Mouse (Mus musculus) kidney, postnatal 4 days (tissue): Measurements from ENCODE around the gene Myh14.

Source experiments
- DNase-seq, 2 experiments: peaks; one replicate each; pipeline ENCODE4 v3.0.0; 2021; ENCODE audit warnings: mixed read lengths in 2 of 2

Gene Myh14

GRCm38 (mm10) chr7:44597666-44598065 lies 73.0 kb downstream of the Myh14 start:
- DNase-seq: no peak

GRCm38 (mm10) chr7:44596996-44597538 lies 73.6 kb downstream of the Myh14 start:
- DNase-seq: no peak

- DNase-seq: no peak
These were observed 74.6 kb downstream of the Myh14 start for GRCm38 (mm10) chr7:44596051-44596450.

GRCm38 (mm10) chr7:44595131-44595561 lies 75.5 kb downstream of the Myh14 start:
- no peak for DNase-seq

GRCm38 (mm10) chr7:44594291-44594690 lies 76.4 kb downstream of the Myh14 start:
- DNase-seq: no peak

GRCm38 (mm10) chr7:44593775-44594174 lies 76.9 kb downstream of the Myh14 start:
- DNase-seq: peak; percentile 94

- DNase-seq: no peak
These were observed 77.6 kb downstream of the Myh14 start for GRCm38 (mm10) chr7:44593051-44593450.

GRCm38 (mm10) chr7:44591348-44592116 lies 79.1 kb downstream of the Myh14 start:
- DNase-seq: no peak

GRCm38 (mm10) chr7:44590402-44591347 lies 80.0 kb downstream of the Myh14 start, which contains the start of gene Kcnc3:
Gene Kcnc3, plus strand, starts transcription at chr7:44590664.
- DNase-seq: peak; percentile 88 to 95

- DNase-seq: peak in 1 of 2 experiments; percentile 49
These were observed 80.7 kb downstream of the Myh14 start for GRCm38 (mm10) chr7:44589946-44590345.

- DNase-seq: peak; percentile 82 to 89
These were observed 81.5 kb downstream of the Myh14 start for GRCm38 (mm10) chr7:44589149-44589548.

GRCm38 (mm10) chr7:44588338-44588737 lies 82.3 kb downstream of the Myh14 start:
- no peak for DNase-seq

GRCm38 (mm10) chr7:44587676-44588075 lies 83.0 kb downstream of the Myh14 start:
- no peak for DNase-seq

GRCm38 (mm10) chr7:44586930-44587329 lies 83.7 kb downstream of the Myh14 start:
- DNase-seq: peak; percentile 65 to 70

- peak in 1 of 2 experiments; percentile 21 for DNase-seq
These were observed 84.1 kb downstream of the Myh14 start for GRCm38 (mm10) chr7:44586518-44586917.

GRCm38 (mm10) chr7:44585606-44586005 lies 85.0 kb downstream of the Myh14 start:
- DNase-seq: no peak

- no peak for DNase-seq
These were observed 85.7 kb downstream of the Myh14 start for GRCm38 (mm10) chr7:44584921-44585320.

GRCm38 (mm10) chr7:44584265-44584804 lies 86.3 kb downstream of the Myh14 start:
- no peak for DNase-seq

- DNase-seq: no peak
These were observed 87.5 kb downstream of the Myh14 start for GRCm38 (mm10) chr7:44583146-44583545.

- no peak for DNase-seq
These were observed 87.9 kb downstream of the Myh14 start for GRCm38 (mm10) chr7:44582709-44583108.

GRCm38 (mm10) chr7:44581637-44582036 lies 89.0 kb downstream of the Myh14 start:
- DNase-seq: no peak

GRCm38 (mm10) chr7:44576333-44576844 lies 94.3 kb downstream of the Myh14 start:
- DNase-seq: no peak
